Mouse (Mus musculus): ENCODE data around the gene Rab3ip. TPM values are rescaled to one million over a fixed set of nuclear protein-coding genes. Genes with fewer than 3 reads are reported as not detected.

Rab3ip gene
- polyA plus RNA-seq, 1 experiment from 2014 or later, result 42.6 TPM

GRCm38 (mm10) chr10:116930506-116930905 is 20.1 kb downstream of the Rab3ip start:
- 91% methylated on average over 7 of the region's 7 CpGs for whole genome bisulfite sequencing
- Histone ChIP-seq H3K36me3 (replicated peaks) (peaks cover 38% of the 10 kb centered on the region), H3K4me1 (no peaks in the 10 kb centered on the region), H3K4me3 (replicated peaks) (no peak overlapping the region), H3K27me3 (no peaks in the 10 kb centered on the region), H3K27ac (no peak overlapping the region), H3K9ac (no peak overlapping the region), H3K9me3 (no peaks in the 10 kb centered on the region), H3K4me2 (no peak overlapping the region)
- ATAC-seq (ENCODE audit: low FRiP score), result no peak

GRCm38 (mm10) chr10:116928826-116929225 is 21.7 kb downstream of the Rab3ip start:
- ATAC-seq (ENCODE audit: low FRiP score), result no peak
- H3K27me3 ChIP-seq, result no peaks in the 10 kb centered on the region
- no peak overlapping the region for H3K27ac ChIP-seq
- no peak overlapping the region for H3K9ac ChIP-seq
- peaks cover 42% of the 10 kb centered on the region for H3K36me3 ChIP-seq (replicated peaks)
- no peaks in the 10 kb centered on the region for H3K4me1 ChIP-seq
- no peaks in the 10 kb centered on the region for H3K9me3 ChIP-seq
- H3K4me3 ChIP-seq (replicated peaks), result no peak overlapping the region
- WGBS, result 89% methylated on average over 3 of the region's 3 CpGs
- H3K4me2 ChIP-seq, result no peak overlapping the region

GRCm38 (mm10) chr10:116926428-116927113 is 24.0 kb downstream of the Rab3ip start:
- ATAC-seq (ENCODE audit: low FRiP score), result no peak
- Histone ChIP-seq H3K4me3 (replicated peaks) (no peak overlapping the region), H3K27me3 (no peaks in the 10 kb centered on the region), H3K9ac (no peak overlapping the region), H3K27ac (no peak overlapping the region), H3K36me3 (replicated peaks) (peaks cover 47% of the 10 kb centered on the region), H3K4me2 (no peak overlapping the region), H3K9me3 (no peaks in the 10 kb centered on the region), H3K4me1 (no peaks in the 10 kb centered on the region)
- 86% methylated on average over 11 of the region's 11 CpGs for WGBS

GRCm38 (mm10) chr10:116923651-116924495 is 26.7 kb downstream of the Rab3ip start:
- Histone ChIP-seq H3K27me3 (no peaks in the 10 kb centered on the region), H3K9me3 (no peaks in the 10 kb centered on the region), H3K4me1 (no peaks in the 10 kb centered on the region), H3K9ac (no peak overlapping the region), H3K4me3 (replicated peaks) (no peak overlapping the region), H3K27ac (no peak overlapping the region), H3K4me2 (no peak overlapping the region), H3K36me3 (replicated peaks) (peaks cover 47% of the 10 kb centered on the region)
- no peak for ATAC-seq (ENCODE audit: low FRiP score)
- 94% methylated on average over 19 of the region's 19 CpGs for WGBS

- no peak overlapping the region for H3K9ac ChIP-seq
- no peaks in the 10 kb centered on the region for H3K4me1 ChIP-seq
- WGBS, result 89% methylated on average over 15 of the region's 15 CpGs
- H3K4me3 ChIP-seq (replicated peaks), result no peak overlapping the region
- H3K36me3 ChIP-seq (replicated peaks), result peaks cover 46% of the 10 kb centered on the region
- no peak overlapping the region for H3K4me2 ChIP-seq
- H3K9me3 ChIP-seq, result no peaks in the 10 kb centered on the region
- no peak for ATAC-seq (ENCODE audit: low FRiP score)
- no peaks in the 10 kb centered on the region for H3K27me3 ChIP-seq
- no peak overlapping the region for H3K27ac ChIP-seq
Observed at GRCm38 (mm10) chr10:116922161-116922560, 28.4 kb downstream of the Rab3ip start.

- Histone ChIP-seq H3K9me3 (no peaks in the 10 kb centered on the region), H3K4me1 (no peaks in the 10 kb centered on the region), H3K9ac (no peak overlapping the region), H3K27me3 (no peaks in the 10 kb centered on the region), H3K27ac (no peak overlapping the region), H3K36me3 (replicated peaks) (peaks cover 46% of the 10 kb centered on the region), H3K4me3 (replicated peaks) (no peak overlapping the region), H3K4me2 (no peak overlapping the region)
- 92% methylated on average over 15 of the region's 15 CpGs for WGBS
- ATAC-seq (ENCODE audit: low FRiP score), result no peak
Observed at GRCm38 (mm10) chr10:116921416-116921815, 29.2 kb downstream of the Rab3ip start.

- Histone ChIP-seq H3K4me3 (replicated peaks) (no peak overlapping the region), H3K36me3 (replicated peaks) (peaks cover 48% of the 10 kb centered on the region), H3K9me3 (no peaks in the 10 kb centered on the region), H3K9ac (no peak overlapping the region), H3K27ac (no peak overlapping the region), H3K27me3 (no peaks in the 10 kb centered on the region), H3K4me1 (no peaks in the 10 kb centered on the region), H3K4me2 (no peak overlapping the region)
- 94% methylated on average over 8 of the region's 8 CpGs for WGBS
- no peak for ATAC-seq (ENCODE audit: low FRiP score)
Observed at GRCm38 (mm10) chr10:116920641-116921040, 29.9 kb downstream of the Rab3ip start.

GRCm38 (mm10) chr10:116919368-116920317 is 30.9 kb downstream of the Rab3ip start:
- no peak overlapping the region for H3K9ac ChIP-seq
- H3K27me3 ChIP-seq, result no peaks in the 10 kb centered on the region
- no peak overlapping the region for H3K4me3 ChIP-seq (replicated peaks)
- no peaks in the 10 kb centered on the region for H3K9me3 ChIP-seq
- 93% methylated on average over 25 of the region's 25 CpGs for WGBS
- H3K27ac ChIP-seq, result no peak overlapping the region
- no peak for ATAC-seq (ENCODE audit: low FRiP score)
- no peaks in the 10 kb centered on the region for H3K4me1 ChIP-seq
- H3K36me3 ChIP-seq (replicated peaks), result peaks cover 49% of the 10 kb centered on the region
- no peak overlapping the region for H3K4me2 ChIP-seq

- H3K9me3 ChIP-seq, result no peaks in the 10 kb centered on the region
- WGBS, result 80% methylated on average over 8 of the region's 8 CpGs
- ATAC-seq (ENCODE audit: low FRiP score), result no peak
- no peak overlapping the region for H3K4me3 ChIP-seq (replicated peaks)
- no peak overlapping the region for H3K9ac ChIP-seq
- no peaks in the 10 kb centered on the region for H3K27me3 ChIP-seq
- H3K4me2 ChIP-seq, result no peak overlapping the region
- H3K36me3 ChIP-seq (replicated peaks), result peaks cover 56% of the 10 kb centered on the region
- no peak overlapping the region for H3K27ac ChIP-seq
- H3K4me1 ChIP-seq, result no peaks in the 10 kb centered on the region
Observed at GRCm38 (mm10) chr10:116916581-116916980, 34.0 kb downstream of the Rab3ip start.

GRCm38 (mm10) chr10:116915286-116915685 is 35.3 kb downstream of the Rab3ip start:
- no peaks in the 10 kb centered on the region for H3K4me1 ChIP-seq
- H3K36me3 ChIP-seq (replicated peaks), result peaks cover 65% of the 10 kb centered on the region
- no peak for ATAC-seq (ENCODE audit: low FRiP score)
- no peaks in the 10 kb centered on the region for H3K9me3 ChIP-seq
- no peaks in the 10 kb centered on the region for H3K27me3 ChIP-seq
- H3K4me2 ChIP-seq, result no peak overlapping the region
- H3K4me3 ChIP-seq (replicated peaks), result no peak overlapping the region
- H3K9ac ChIP-seq, result no peak overlapping the region
- 96% methylated on average over 8 of the region's 8 CpGs for WGBS
- no peak overlapping the region for H3K27ac ChIP-seq

GRCm38 (mm10) chr10:116914586-116914985 is 36.0 kb downstream of the Rab3ip start:
- H3K9me3 ChIP-seq, result no peaks in the 10 kb centered on the region
- no peak for ATAC-seq (ENCODE audit: low FRiP score)
- H3K4me1 ChIP-seq, result no peaks in the 10 kb centered on the region
- H3K27ac ChIP-seq, result no peak overlapping the region
- WGBS, result 90% methylated on average over 9 of the region's 9 CpGs
- no peak overlapping the region for H3K4me2 ChIP-seq
- no peak overlapping the region for H3K4me3 ChIP-seq (replicated peaks)
- H3K36me3 ChIP-seq (replicated peaks), result peaks cover 71% of the 10 kb centered on the region
- no peaks in the 10 kb centered on the region for H3K27me3 ChIP-seq
- no peak overlapping the region for H3K9ac ChIP-seq

- no peaks in the 10 kb centered on the region for H3K9me3 ChIP-seq
- H3K27ac ChIP-seq, result no peak overlapping the region
- WGBS, result 93% methylated on average over 17 of the region's 17 CpGs
- H3K9ac ChIP-seq, result no peak overlapping the region
- no peak for ATAC-seq (ENCODE audit: low FRiP score)
- H3K4me3 ChIP-seq (replicated peaks), result no peak overlapping the region
- H3K4me1 ChIP-seq, result no peaks in the 10 kb centered on the region
- peaks cover 74% of the 10 kb centered on the region for H3K36me3 ChIP-seq (replicated peaks)
- no peaks in the 10 kb centered on the region for H3K27me3 ChIP-seq
- no peak overlapping the region for H3K4me2 ChIP-seq
Observed at GRCm38 (mm10) chr10:116913647-116914273, 36.8 kb downstream of the Rab3ip start.

All from forebrain, embryonic 12.5 days (tissue).